10 mouse cellular contexts compared by ENCODE assay signal in genomic region chr17:71254736-71255135, GRCm38 (mm10). TPM values are rescaled to one million over a fixed set of nuclear protein-coding genes. Genes with fewer than 3 reads are reported as not detected.
A peak's percentile ranks its signal among the peaks of the same experiment; 100 is the strongest.
DNase-seq lines count a peak whose midpoint lies in the region; ATAC-seq and TF ChIP-seq lines count a peak whose summit lies in the region.
"Had no signal": no experiment of that assay in that cellular context is flagged by ENCODE, and none has a peak within 500 bp of the region (broad histone marks: within the 10 kb centered on the region; RNA-seq: fewer than 3 reads in every experiment).

No protein-coding gene starts in this region.

- TF ChIP-seq CTCF in intestine, postnatal 0 days (IDR thresholded peaks at IDR 0.05; ENCODE audit: low read depth): peak; percentile 68

- peak; percentile 60 for DNase-seq in adipocyte (ENCODE audit: low spot score)
- peak; percentile 83 for DNase-seq in testis, postnatal 10 days (ENCODE audit: low spot score)
- no peak for DNase-seq in right cerebral cortex, postnatal 36 days (ENCODE audit: low spot score in 2 of 2)
- no peak for DNase-seq in frontal cortex, postnatal 10 days (ENCODE audit: low spot score in 2 of 2)

- H3K9me3 ChIP-seq in intestine, postnatal 0 days (ENCODE audit: control insufficient read depth): no peaks in the 10 kb centered on the region
- H3K9me3 ChIP-seq in intestine, embryonic 15.5 days: no peaks in the 10 kb centered on the region
- no peaks in the 10 kb centered on the region for H3K9me3 ChIP-seq in limb, embryonic 15.5 days
- H3K9me3 ChIP-seq: embryonic facial prominence, embryonic 12.5 days had no signal

- no peaks in the 10 kb centered on the region for H3K27me3 ChIP-seq in intestine, postnatal 0 days (replicated peaks; ENCODE audit: control insufficient read depth, insufficient read depth, low read length)
- no peaks in the 10 kb centered on the region for H3K27me3 ChIP-seq in intestine, embryonic 15.5 days (replicated peaks)
- H3K27me3 ChIP-seq in limb, embryonic 15.5 days: no peaks in the 10 kb centered on the region
- H3K27me3 ChIP-seq: embryonic facial prominence, embryonic 12.5 days had no signal

- ATAC-seq in intestine, postnatal 0 days: no peak
- ATAC-seq in intestine, embryonic 15.5 days: no peak
- ATAC-seq in CD4-positive, CD25-positive, alpha-beta regulatory T cell, adult 4 months: peak; percentile 53
- ATAC-seq in limb, embryonic 15.5 days (ENCODE audit: insufficient number of reproducible peaks, low FRiP score, low TSS enrichment, low read depth): no peak

- no peak overlapping the region for H3K9ac ChIP-seq in intestine, postnatal 0 days (ENCODE audit: low read depth, low read length)
- H3K9ac ChIP-seq in intestine, embryonic 15.5 days: no peak overlapping the region
- no peak overlapping the region for H3K9ac ChIP-seq in limb, embryonic 15.5 days
- H3K9ac ChIP-seq: embryonic facial prominence, embryonic 12.5 days had no signal

- no peak overlapping the region for H3K4me3 ChIP-seq in intestine, postnatal 0 days (ENCODE audit: low read depth, low read length)
- no peak overlapping the region for H3K4me3 ChIP-seq in intestine, embryonic 15.5 days (replicated peaks)
- H3K4me3 ChIP-seq in limb, embryonic 15.5 days: no peak overlapping the region
- H3K4me3 ChIP-seq: embryonic facial prominence, embryonic 12.5 days had no signal

- no peaks in the 10 kb centered on the region for H3K4me1 ChIP-seq in intestine, postnatal 0 days (replicated peaks; ENCODE audit: control insufficient read depth, insufficient read depth, low read length)
- peaks cover 1% of the 10 kb centered on the region; the same call in 1 of the 2 replicates for H3K4me1 ChIP-seq in intestine, embryonic 15.5 days (replicated peaks)
- H3K4me1 ChIP-seq in limb, embryonic 15.5 days: peaks cover 55% of the 10 kb centered on the region

- H3K27ac ChIP-seq in intestine, postnatal 0 days (ENCODE audit: low read depth, low read length): no peak overlapping the region
- H3K27ac ChIP-seq in intestine, embryonic 15.5 days: no peak overlapping the region
- H3K27ac ChIP-seq in limb, embryonic 15.5 days: peak overlapping the region; percentile 61; the same call in 1 of the 2 replicates
- H3K27ac ChIP-seq: embryonic facial prominence, embryonic 12.5 days; macrophage had no signal

- no peak overlapping the region for H3K4me2 ChIP-seq in intestine, postnatal 0 days (replicated peaks; ENCODE audit: low read depth)
- no peak overlapping the region for H3K4me2 ChIP-seq in intestine, embryonic 15.5 days (replicated peaks)
- no peak overlapping the region for H3K4me2 ChIP-seq in limb, embryonic 15.5 days
- H3K4me2 ChIP-seq: embryonic facial prominence, embryonic 12.5 days had no signal

- 50% methylated on average over 6 of the region's 6 CpGs for WGBS in intestine, postnatal 0 days
- WGBS in intestine, embryonic 15.5 days: 48% methylated on average over 6 of the region's 6 CpGs
- 42% methylated on average over 6 of the region's 6 CpGs for WGBS in limb, embryonic 15.5 days

- H3K36me3 ChIP-seq in intestine, postnatal 0 days (ENCODE audit: control insufficient read depth, insufficient read depth): peaks cover 6% of the 10 kb centered on the region
- no peaks in the 10 kb centered on the region for H3K36me3 ChIP-seq in intestine, embryonic 15.5 days
- peaks cover 4% of the 10 kb centered on the region; the same call in 1 of the 2 replicates for H3K36me3 ChIP-seq in limb, embryonic 15.5 days

RNA-seq across cellular contexts. Expression of gene Emilin2, which starts 57.0 kb away (rescaled TPM):
- polyA plus RNA-seq in intestine, postnatal 0 days (2015; fragmentation: Nextera tagmentation; extraction: Ambion mirVana): 0.82 and 1.7 TPM in 2 replicates
- polyA plus RNA-seq in intestine, embryonic 15.5 days (2015; fragmentation: Nextera tagmentation; extraction: Ambion mirVana): 2.6 and 2.7 TPM in 2 replicates
- not detected for polyA plus RNA-seq in CD4-positive, CD25-positive, alpha-beta regulatory T cell, adult 4 months (2017; shearing (Covaris generic))
- 32.9 and 39.3 TPM in 2 replicates for polyA plus RNA-seq in limb, embryonic 15.5 days (2015; fragmentation: Nextera tagmentation; extraction: Ambion mirVana)

Comparison
In these comparisons a context has a peak if more than half of its experiments do, and no peak if none do; other contexts are left out.
1. DNase-seq: peak in adipocyte (single experiment) and testis, postnatal 10 days (single experiment); none in right cerebral cortex, postnatal 36 days (0 of 2) and frontal cortex, postnatal 10 days (0 of 2).